Mouse (Mus musculus): Measurements from ENCODE around the gene Psenen.

GRCm38 (mm10) chr7:30526981-30527380 lies 36.4 kb downstream of the Psenen start:
- no peak for TF ChIP-seq CTCF (IDR thresholded peaks at IDR 0.05)
- no peak for TF ChIP-seq POLR2A (IDR thresholded peaks at IDR 0.05; ENCODE audit: insufficient read depth, low read depth, low read length)
